Mouse (Mus musculus): ENCODE measurements around the gene Unc45b.
A peak's percentile ranks its signal among the peaks of the same experiment; 100 is the strongest.

DNA sequence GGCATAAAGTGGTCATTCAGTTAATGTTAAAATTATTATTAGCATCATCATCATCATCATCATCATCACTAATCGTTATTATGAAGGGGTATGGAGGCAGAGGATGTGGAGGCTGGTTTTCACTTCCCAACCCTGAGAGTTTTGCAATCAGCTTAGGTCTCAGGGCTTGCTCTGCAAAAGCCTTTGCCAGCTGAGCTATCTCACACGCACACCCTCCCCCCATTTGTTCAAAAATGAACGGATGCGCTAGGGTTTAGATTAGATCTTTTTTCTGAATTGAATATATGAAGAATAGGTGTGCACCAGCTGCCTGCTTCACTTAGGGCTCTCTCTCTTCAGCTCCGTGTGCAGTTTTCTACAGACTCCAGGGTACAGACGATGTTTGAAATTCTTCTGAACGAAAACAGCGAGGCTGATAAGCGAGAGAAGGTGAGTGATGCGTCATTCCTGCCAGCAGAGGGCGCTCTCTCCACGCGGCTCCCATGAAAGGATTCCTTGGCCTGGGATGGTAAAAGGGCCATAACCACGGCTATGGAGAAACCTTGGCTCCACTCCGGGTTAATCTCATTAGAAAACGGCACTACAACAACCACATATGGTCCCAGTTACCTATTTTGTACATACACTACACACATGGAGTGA, 4.5 kb downstream of the Unc45b start:
- TF ChIP-seq CTCF (IDR thresholded peaks at IDR 0.05; ENCODE audit: control insufficient read depth, insufficient read depth, insufficient replicate concordance, low read depth, low read length): peak; percentile 99
- TF ChIP-seq POLR2A (IDR thresholded peaks at IDR 0.05; ENCODE audit: control insufficient read depth, low read depth, low read length): no peak

Measured in testis, adult 2 months (tissue).